Mouse (Mus musculus) heart, postnatal 0 days (tissue): ENCODE data around the gene Vmn1r72. TPM values are rescaled to one million over a fixed set of nuclear protein-coding genes. Genes with fewer than 3 reads are reported as not detected.
"Not testable (repeated sequence)": the region's sequence is repeated elsewhere in the genome, so short reads cannot be mapped to it uniquely, and the experiment has no call there.

Source experiments
- ATAC-seq: fragments of 200-750 bp; cut with Nextera tagmentation; 2 replicates; pipeline ENCODE4 v1.8.0; 2017; ENCODE audit warnings: low read depth, moderate number of reproducible peaks, moderate library complexity; ENCODE audit not compliant: insufficient read depth
- DNase-seq: peaks from one replicate; pipeline ENCODE4 v3.0.0-alpha.2; 2016; ENCODE audit warnings: low spot score
- H3K27ac ChIP-seq: fragments of 300-500 bp; sonication (generic); 2 replicates; pipeline ENCODE4 v1.5.1; 2014; ENCODE audit warnings: low read depth, mild to moderate bottlenecking
- H3K27me3 ChIP-seq: fragments of 300-500 bp; sonication (generic); 2 replicates; pipeline ENCODE4 v1.6.1; 2014; ENCODE audit warnings: low read length, mixed read lengths; ENCODE audit not compliant: control insufficient read depth, insufficient read depth
- H3K36me3 ChIP-seq: fragments of 300-500 bp; sonication (generic); replicated peaks from 2 replicates; pipeline ENCODE4 v1.6.1; 2014; ENCODE audit warnings: low read length, mixed read lengths; ENCODE audit not compliant: control insufficient read depth, insufficient read depth
- H3K4me1 ChIP-seq: fragments of 300-500 bp; sonication (generic); 2 replicates; pipeline ENCODE4 v1.6.1; 2014; ENCODE audit warnings: antibody characterized with exemption; ENCODE audit not compliant: control insufficient read depth, insufficient read depth
- H3K4me2 ChIP-seq: fragments of 300-500 bp; sonication (generic); 2 replicates; pipeline ENCODE4 v1.6.1; 2014; ENCODE audit warnings: low read depth, mild to moderate bottlenecking, low read length, moderate library complexity
- H3K4me3 ChIP-seq: fragments of 300-500 bp; sonication (generic); 2 replicates; pipeline ENCODE4 v1.5.1; 2014; ENCODE audit warnings: low read depth, low read length
- H3K9ac ChIP-seq: fragments of 300-500 bp; sonication (generic); replicated peaks from 2 replicates; pipeline ENCODE4 v1.6.1; 2014; ENCODE audit warnings: low read depth, low read length, mixed read lengths
- H3K9me3 ChIP-seq: fragments of 300-500 bp; sonication (generic); replicated peaks from 2 replicates; pipeline ENCODE4 v1.6.1; 2016; ENCODE audit warnings: low read length; ENCODE audit not compliant: control insufficient read depth
- WGBS: fragments of 180-500 bp; shearing (Covaris S2); extraction: QIAGEN DNeasy Blood & Tissue Kit; methylation state at CpG from one replicate; pipeline ENCODE4 v1.1.7; 2014; 5-methylcytosine and 5-hydroxymethylcytosine counted together
- polyA plus RNA-seq: library from polyadenylated mRNA; unstranded; fragments of >200 nt; fragmentation: Nextera tagmentation; extraction: Ambion mirVana; gene quantifications from 2 replicates; pipeline ENCODE4 v1.2.1, GENCODE M21; 2015
- total RNA-seq: library from RNA; depleted of rRNA; stranded (reverse); fragments of >200 nt; gene quantifications from 2 replicates; pipeline ENCODE4 v1.2.3, GENCODE M21; 2014; ENCODE audit warnings: low replicate concordance; rRNA removed

The Vmn1r72 gene
- not detected in 2 replicates for total RNA-seq
- polyA plus RNA-seq, result not detected in 2 replicates

DNA sequence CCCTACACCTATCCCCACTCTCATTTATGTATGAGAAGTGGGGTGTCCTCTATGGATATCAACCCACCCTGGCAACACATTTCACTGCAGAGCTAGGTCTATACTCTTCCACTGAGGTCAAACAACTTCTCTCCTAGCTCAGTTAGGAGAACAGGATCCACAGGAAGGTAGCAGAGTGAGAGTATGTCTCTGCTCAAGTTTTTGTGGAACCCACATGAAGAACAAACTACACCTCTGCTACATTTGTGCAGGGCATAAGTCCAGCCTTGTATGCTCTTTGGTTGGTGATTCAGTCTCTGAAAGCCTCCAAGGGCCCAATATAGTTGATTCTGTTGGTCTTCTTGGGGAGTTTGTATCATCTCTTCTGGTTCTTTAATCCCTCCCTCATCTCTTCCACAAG, at the start of gene Vmn1r72:
Gene Vmn1r72 (minus strand): TSS at position 101 of the 400 bp plus-strand sequence.
- not testable (repeated sequence) for H3K4me2 ChIP-seq, H3K36me3 ChIP-seq, H3K4me3 ChIP-seq, H3K27me3 ChIP-seq, H3K27ac ChIP-seq, H3K9ac ChIP-seq, DNase-seq, ATAC-seq, H3K4me1 ChIP-seq
- H3K9me3 ChIP-seq, result peaks cover 20% of the 10 kb centered on the region; the same call in 1 of the 2 replicates

DNA sequence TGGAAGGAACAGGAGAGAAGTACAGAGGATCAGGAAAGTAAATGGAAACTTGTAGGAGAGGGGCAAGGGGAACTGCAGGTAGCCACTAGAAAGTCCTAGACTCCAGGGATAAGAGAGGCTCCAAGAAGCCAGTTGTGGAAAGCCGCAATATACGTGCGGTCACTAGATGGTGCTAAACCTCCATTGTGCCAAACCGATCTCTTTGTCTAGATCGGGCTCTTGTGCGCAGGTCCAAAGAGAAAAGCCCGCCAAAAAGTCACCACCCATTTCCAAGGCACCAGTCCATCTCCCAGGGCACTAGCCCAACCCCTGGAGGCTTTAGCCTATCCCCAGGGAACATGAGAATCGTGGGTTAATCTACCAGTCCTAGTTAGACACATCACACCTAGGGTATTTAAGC, 62.9 kb downstream of the Vmn1r72 start:
- H3K27me3 ChIP-seq, ATAC-seq, H3K36me3 ChIP-seq, H3K4me1 ChIP-seq, H3K4me2 ChIP-seq, DNase-seq, H3K27ac ChIP-seq, H3K4me3 ChIP-seq, H3K9me3 ChIP-seq, H3K9ac ChIP-seq: not testable (repeated sequence)
- 10% methylated on average over 8 of the region's 8 CpGs for WGBS

Other genes starting within 250 kb of the Vmn1r72 start
- gene Zscan4-ps2, start 165.8 kb downstream of the Vmn1r72 start, total RNA-seq, result not detected in 2 replicates
- gene Zscan4-ps2, start 165.8 kb downstream of the Vmn1r72 start, polyA plus RNA-seq, result not detected in 2 replicates
- not detected in 2 replicates for gene Zscan4-ps3, start 70.8 kb downstream of the Vmn1r72 start, total RNA-seq
- not detected in 2 replicates for gene Zscan4-ps3, start 70.8 kb downstream of the Vmn1r72 start, polyA plus RNA-seq
- not detected in 2 replicates for gene Vmn1r73, start 50.1 kb upstream of the Vmn1r72 start, total RNA-seq
- not detected in 2 replicates for gene Vmn1r73, start 50.1 kb upstream of the Vmn1r72 start, polyA plus RNA-seq
- not detected in 2 replicates for gene Vmn1r74, start 153.8 kb upstream of the Vmn1r72 start, total RNA-seq
- gene Vmn1r74, start 153.8 kb upstream of the Vmn1r72 start, polyA plus RNA-seq, result not detected in 2 replicates
- gene Vmn1r75, start 194.5 kb upstream of the Vmn1r72 start, total RNA-seq, result not detected in 2 replicates
- not detected in 2 replicates for gene Vmn1r75, start 194.5 kb upstream of the Vmn1r72 start, polyA plus RNA-seq